Mouse (Mus musculus) neural tube, embryonic 14.5 days (tissue): ENCODE data around the gene Prom1. TPM values are rescaled to one million over a fixed set of nuclear protein-coding genes. Genes with fewer than 3 reads are reported as not detected.

Source experiments
- ATAC-seq: fragments of 200-750 bp; cut with Nextera tagmentation; 2 replicates; pipeline ENCODE4 v1.8.0; 2017; ENCODE audit warnings: low read depth, mild to moderate bottlenecking, moderate TSS enrichment, moderate library complexity
- H3K27ac ChIP-seq: fragments of 300-500 bp; sonication (generic); 2 replicates; pipeline ENCODE4 v1.5.1; 2014; ENCODE audit warnings: low read depth, mild to moderate bottlenecking, control low read depth, low read length, moderate library complexity, mixed read lengths
- H3K27me3 ChIP-seq: fragments of 300-500 bp; sonication (generic); 2 replicates; pipeline ENCODE4 v1.6.1; 2014; ENCODE audit warnings: low read length; ENCODE audit not compliant: control insufficient read depth, insufficient read depth
- H3K36me3 ChIP-seq: fragments of 300-500 bp; sonication (generic); 2 replicates; pipeline ENCODE4 v1.6.1; 2014; ENCODE audit warnings: low read length, mixed read lengths; ENCODE audit not compliant: control insufficient read depth, insufficient read depth
- H3K4me1 ChIP-seq: fragments of 300-500 bp; sonication (generic); 2 replicates; pipeline ENCODE4 v1.6.1; 2014; ENCODE audit warnings: low read length; ENCODE audit not compliant: control insufficient read depth, insufficient read depth
- H3K4me2 ChIP-seq: fragments of 300-500 bp; sonication (generic); 2 replicates; pipeline ENCODE4 v1.6.1; 2014; ENCODE audit warnings: mild to moderate bottlenecking, low read depth, low read length, control low read depth
- H3K4me3 ChIP-seq: fragments of 300-500 bp; sonication (generic); 2 replicates; pipeline ENCODE4 v1.5.1; 2014; ENCODE audit warnings: low read depth, low read length, control low read depth, mixed read lengths
- H3K9ac ChIP-seq: fragments of 300-500 bp; sonication (generic); replicated peaks from 2 replicates; pipeline ENCODE4 v1.6.1; 2014; ENCODE audit warnings: low read depth, mild to moderate bottlenecking, control low read depth, low read length, mixed read lengths
- H3K9me3 ChIP-seq: fragments of 300-500 bp; sonication (generic); 2 replicates; pipeline ENCODE4 v1.6.1; 2016; ENCODE audit warnings: low read length; ENCODE audit not compliant: control insufficient read depth
- WGBS: fragments of 180-500 bp; shearing (Covaris S2); extraction: QIAGEN DNeasy Blood & Tissue Kit; methylation state at CpG from one replicate; pipeline ENCODE4 v1.1.7; 2014; 5-methylcytosine and 5-hydroxymethylcytosine counted together
- polyA plus RNA-seq: library from polyadenylated mRNA; unstranded; fragments of >200 nt; fragmentation: Nextera tagmentation; extraction: Ambion mirVana; gene quantifications from 2 replicates; pipeline ENCODE4 v1.2.1, GENCODE M21; 2014

Prom1 gene
- polyA plus RNA-seq, 1 experiment from 2014 or later, result 30.2 TPM

DNA sequence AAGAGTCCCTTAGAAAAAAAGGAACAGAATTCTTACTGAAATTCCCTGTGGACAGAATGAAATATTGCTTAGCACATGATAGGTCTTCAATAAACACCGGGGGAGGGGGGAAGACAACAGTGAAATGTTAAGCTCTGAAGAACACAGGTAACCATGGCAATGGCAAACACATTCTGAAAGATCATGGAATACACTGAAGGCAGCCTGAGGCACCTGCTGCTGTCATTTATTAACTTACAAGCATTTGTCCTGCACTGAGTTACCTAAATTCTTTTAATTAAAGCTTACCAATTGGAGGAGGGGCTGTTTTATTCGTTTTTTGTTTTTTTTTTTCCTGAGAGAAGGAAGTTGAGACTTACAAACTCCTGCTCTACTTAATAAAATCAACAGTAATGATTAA is 7.3 kb upstream of the Prom1 start:
- Histone ChIP-seq H3K36me3 (no peaks in the 10 kb centered on the region), H3K27ac (no peak overlapping the region), H3K9ac (no peak overlapping the region), H3K4me1 (no peaks in the 10 kb centered on the region), H3K9me3 (no peaks in the 10 kb centered on the region), H3K4me2 (no peak overlapping the region), H3K4me3 (no peak overlapping the region), H3K27me3 (no peaks in the 10 kb centered on the region)
- ATAC-seq, result no peak
- WGBS, result 79% methylated on average over 2 of the region's 2 CpGs

DNA sequence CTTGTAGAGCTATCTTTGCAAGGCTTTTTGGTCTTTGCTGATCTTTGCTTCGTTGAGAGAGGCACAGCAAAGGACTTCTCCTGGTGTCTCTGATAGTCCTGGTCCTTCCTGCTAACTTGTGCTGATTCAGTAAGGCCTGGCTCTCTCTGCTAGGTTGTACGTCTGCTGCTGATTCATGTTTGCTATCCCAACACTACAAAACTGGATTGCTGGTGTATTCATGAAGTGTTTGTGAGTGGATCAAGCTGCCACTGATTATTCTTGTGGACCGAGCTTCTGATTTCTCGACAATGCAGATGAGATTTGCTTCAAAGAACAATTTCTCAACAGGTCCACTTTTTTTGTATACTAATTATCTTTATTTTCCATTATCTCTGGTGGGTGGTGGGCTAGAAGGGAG is 6.3 kb upstream of the Prom1 start:
- 92% methylated on average over 4 of the region's 4 CpGs for WGBS
- no peak overlapping the region for H3K4me3 ChIP-seq
- H3K27ac ChIP-seq, result no peak overlapping the region
- no peak overlapping the region for H3K4me2 ChIP-seq
- no peak for ATAC-seq
- H3K27me3 ChIP-seq, result no peaks in the 10 kb centered on the region
- H3K9me3 ChIP-seq, result no peaks in the 10 kb centered on the region; the same call in 1 of the 2 replicates
- H3K36me3 ChIP-seq, result no peaks in the 10 kb centered on the region
- no peaks in the 10 kb centered on the region for H3K4me1 ChIP-seq
- H3K9ac ChIP-seq, result no peak overlapping the region

DNA sequence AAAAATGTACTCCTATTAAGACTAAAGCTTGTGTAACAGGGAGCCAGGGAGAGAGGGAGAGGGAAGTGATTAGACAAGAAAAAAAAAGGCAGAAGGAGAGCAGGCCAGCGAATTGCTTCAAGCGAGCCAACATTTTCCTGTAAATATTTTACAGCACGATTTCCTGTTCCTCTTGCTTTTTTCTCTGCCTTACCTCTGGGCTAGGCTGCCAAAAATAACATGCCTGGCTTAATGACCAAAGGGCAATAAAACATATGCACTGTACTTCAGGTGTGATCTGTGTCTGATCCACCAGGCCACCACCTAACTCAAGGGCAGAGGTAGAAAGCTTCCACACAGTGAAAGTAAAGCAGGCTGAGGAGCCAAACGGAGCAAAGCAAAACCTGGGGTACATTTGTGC is 3.4 kb upstream of the Prom1 start:
- H3K36me3 ChIP-seq, result no peaks in the 10 kb centered on the region
- no peak for ATAC-seq
- H3K27ac ChIP-seq, result no peak overlapping the region
- peaks cover 2% of the 10 kb centered on the region; the same call in 1 of the 2 replicates for H3K4me1 ChIP-seq
- WGBS, result 76% methylated on average over 4 of the region's 4 CpGs
- no peak overlapping the region for H3K4me2 ChIP-seq
- H3K9me3 ChIP-seq, result no peaks in the 10 kb centered on the region; the same call in 1 of the 2 replicates
- no peaks in the 10 kb centered on the region for H3K27me3 ChIP-seq
- H3K4me3 ChIP-seq, result no peak overlapping the region
- no peak overlapping the region for H3K9ac ChIP-seq

DNA sequence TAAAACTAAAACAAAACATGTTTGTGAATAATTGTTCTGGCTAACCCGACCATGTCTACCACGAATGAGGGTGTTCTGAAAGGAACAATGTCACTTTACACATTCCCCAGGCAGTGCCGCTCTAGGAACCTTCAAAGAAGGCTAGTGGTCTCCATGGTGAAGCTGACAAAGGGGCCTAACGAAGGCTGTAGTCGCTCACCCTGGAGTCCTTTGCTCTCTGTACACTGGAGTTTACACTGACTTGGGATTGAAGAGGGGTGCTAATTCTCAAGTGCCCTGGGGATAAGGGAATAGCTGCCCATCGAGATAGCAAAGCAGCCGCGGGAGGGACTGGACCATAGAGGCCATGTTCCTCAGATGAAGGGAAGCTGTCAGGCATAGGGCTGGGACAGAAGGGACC is 2.9 kb upstream of the Prom1 start:
- Histone ChIP-seq H3K4me1 (peaks cover 6% of the 10 kb centered on the region; the same call in 1 of the 2 replicates), H3K27ac (no peak overlapping the region), H3K9ac (no peak overlapping the region), H3K4me2 (no peak overlapping the region), H3K27me3 (no peaks in the 10 kb centered on the region), H3K9me3 (no peaks in the 10 kb centered on the region; the same call in 1 of the 2 replicates), H3K36me3 (no peaks in the 10 kb centered on the region), H3K4me3 (no peak overlapping the region)
- 29% methylated on average over 8 of the region's 8 CpGs for WGBS
- ATAC-seq, result no peak

DNA sequence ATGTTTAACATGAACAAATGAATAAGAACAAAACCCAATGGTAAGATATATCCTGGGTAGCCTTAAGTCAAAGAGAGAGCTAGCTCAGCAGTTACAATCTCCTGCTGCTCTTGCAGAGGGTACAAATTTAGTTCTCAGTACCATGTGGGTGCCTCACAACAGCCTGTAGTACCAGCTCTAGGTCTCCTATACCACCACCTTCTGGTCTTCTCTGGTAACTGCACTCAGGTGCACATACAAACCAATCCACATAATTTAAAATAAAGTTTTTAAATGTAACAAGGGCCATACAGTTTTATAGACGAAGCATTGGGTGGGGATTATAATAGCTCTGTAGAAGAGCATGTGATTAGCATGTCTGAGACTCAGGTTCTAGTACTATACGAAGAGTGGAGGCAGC is 2.3 kb upstream of the Prom1 start:
- Histone ChIP-seq H3K4me1 (peaks cover 9% of the 10 kb centered on the region; the same call in 1 of the 2 replicates), H3K9ac (no peak overlapping the region), H3K27ac (no peak overlapping the region), H3K4me3 (no peak overlapping the region), H3K9me3 (no peaks in the 10 kb centered on the region; the same call in 1 of the 2 replicates), H3K4me2 (no peak overlapping the region), H3K36me3 (no peaks in the 10 kb centered on the region), H3K27me3 (no peaks in the 10 kb centered on the region)
- 78% methylated on average over 2 of the region's 2 CpGs for WGBS
- no peak for ATAC-seq

DNA sequence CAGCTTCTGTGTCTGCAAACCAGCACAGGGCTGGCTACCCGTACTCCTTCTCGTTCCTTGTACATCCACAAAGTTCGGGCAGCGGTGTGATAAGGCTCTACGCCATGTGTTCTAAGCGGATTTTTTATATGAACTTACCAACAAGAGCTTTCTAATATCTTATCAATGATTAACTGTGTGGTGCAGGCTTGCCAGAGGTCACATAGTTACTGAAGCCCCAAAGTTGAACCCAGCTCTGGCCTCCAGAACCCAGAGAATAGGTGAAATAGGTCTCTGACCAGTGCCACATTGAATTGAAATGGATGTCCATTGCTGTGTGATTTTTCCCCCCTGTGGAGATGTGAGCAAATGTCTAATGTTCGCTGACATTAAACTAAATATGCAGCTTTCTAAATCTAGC is 1.3 kb upstream of the Prom1 start:
- no peak for ATAC-seq
- Histone ChIP-seq H3K27ac (no peak overlapping the region), H3K4me3 (no peak overlapping the region), H3K9me3 (no peaks in the 10 kb centered on the region; the same call in 1 of the 2 replicates), H3K36me3 (no peaks in the 10 kb centered on the region), H3K9ac (no peak overlapping the region), H3K27me3 (no peaks in the 10 kb centered on the region), H3K4me1 (peaks cover 9% of the 10 kb centered on the region; the same call in 1 of the 2 replicates), H3K4me2 (no peak overlapping the region)
- WGBS, result 94% methylated on average over 7 of the region's 7 CpGs

DNA sequence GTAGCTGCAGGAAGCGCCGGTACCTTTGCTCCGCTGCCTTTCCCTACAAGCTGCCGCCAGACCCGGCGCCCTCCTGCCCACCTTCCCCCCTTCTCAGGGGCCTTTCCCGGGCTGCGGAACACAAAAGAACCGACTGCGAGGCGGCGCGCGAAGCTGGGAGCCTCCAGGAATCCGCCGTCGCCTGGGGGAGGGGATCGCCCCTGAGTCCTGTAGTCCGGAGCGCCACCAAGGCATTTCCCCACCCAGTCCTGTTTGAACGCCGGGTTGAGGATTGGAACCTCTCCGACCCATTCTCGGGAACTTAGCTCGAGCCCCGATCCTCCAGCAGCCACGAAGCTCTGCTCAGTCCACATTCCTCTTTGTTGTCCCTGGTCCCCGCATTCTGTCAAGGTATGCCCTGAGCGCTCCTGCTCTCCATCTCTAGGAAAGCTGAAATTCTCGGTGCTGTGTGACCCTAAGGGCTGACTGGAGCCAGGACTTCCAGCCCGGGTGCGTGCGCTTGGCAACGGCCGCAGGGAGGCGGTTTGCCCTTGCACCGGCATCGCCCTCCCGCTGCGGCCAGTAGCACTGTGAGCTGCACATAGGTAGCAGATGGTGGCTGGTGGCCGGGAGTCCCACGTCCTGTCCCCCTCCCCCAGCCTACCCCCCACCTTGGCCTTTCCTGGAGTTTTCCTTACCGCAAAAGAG is 1.1 kb downstream of the Prom1 start:
- WGBS, result under 1% methylated on average over 38 of the region's 43 CpGs
- peak; percentile 77 for ATAC-seq
- peak overlapping the region; percentile 74 for H3K4me3 ChIP-seq
- H3K9me3 ChIP-seq, result no peaks in the 10 kb centered on the region; the same call in 1 of the 2 replicates
- H3K27me3 ChIP-seq, result no peaks in the 10 kb centered on the region
- peak overlapping the region; percentile 86 for H3K9ac ChIP-seq
- H3K36me3 ChIP-seq, result no peaks in the 10 kb centered on the region
- H3K27ac ChIP-seq, result peak overlapping the region; percentile 64
- peaks cover 9% of the 10 kb centered on the region; the same call in 1 of the 2 replicates for H3K4me1 ChIP-seq
- H3K4me2 ChIP-seq, result peak overlapping the region; percentile 95

DNA sequence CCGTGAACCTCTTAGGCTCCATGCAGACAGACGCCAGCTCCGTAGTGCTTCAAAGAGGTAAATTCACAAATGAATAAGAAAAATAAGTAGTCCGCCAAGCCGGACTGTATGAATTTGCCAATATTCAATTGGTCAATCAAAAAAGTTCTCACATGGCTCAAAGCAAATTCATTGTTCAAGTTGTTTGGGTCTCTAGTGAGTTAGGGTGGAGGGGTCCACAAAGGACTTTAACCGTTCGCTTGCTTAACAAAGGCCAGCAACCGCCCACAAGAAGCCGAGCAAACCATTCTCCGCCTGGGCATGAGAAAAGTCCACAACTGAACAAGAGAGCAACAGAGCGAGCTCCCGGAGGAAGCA is 1.7 kb downstream of the Prom1 start:
- Histone ChIP-seq H3K4me2 (peak overlapping the region; percentile 95), H3K36me3 (no peaks in the 10 kb centered on the region), H3K27ac (peak overlapping the region; percentile 64), H3K9me3 (no peaks in the 10 kb centered on the region; the same call in 1 of the 2 replicates), H3K4me1 (peaks cover 9% of the 10 kb centered on the region; the same call in 1 of the 2 replicates), H3K4me3 (peak overlapping the region; percentile 74), H3K9ac (peak overlapping the region; percentile 86), H3K27me3 (no peaks in the 10 kb centered on the region)
- 2% methylated on average over 12 of the region's 12 CpGs for WGBS
- peak; percentile 40 for ATAC-seq

DNA sequence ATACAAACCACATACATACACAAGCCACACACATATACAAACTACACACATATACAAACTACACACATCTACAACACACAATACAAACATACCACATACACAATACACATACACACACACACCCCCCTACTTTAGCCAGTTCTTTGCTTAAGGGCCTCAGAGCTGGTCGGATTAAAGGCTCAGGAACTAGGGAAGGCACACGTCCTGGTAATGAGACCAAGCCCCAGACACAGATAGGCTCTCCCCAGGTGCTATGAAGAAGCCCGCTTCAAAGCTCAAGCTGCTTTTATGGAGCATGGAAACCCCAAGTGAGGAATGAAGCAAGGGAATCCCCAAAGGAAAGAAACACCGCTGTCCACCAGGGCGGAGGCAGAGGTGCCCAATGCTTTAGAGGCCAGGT is 4.8 kb downstream of the Prom1 start:
- H3K36me3 ChIP-seq, result no peaks in the 10 kb centered on the region
- no peaks in the 10 kb centered on the region for H3K27me3 ChIP-seq
- H3K9me3 ChIP-seq, result no peaks in the 10 kb centered on the region
- 80% methylated on average over 5 of the region's 5 CpGs for WGBS
- peaks cover 9% of the 10 kb centered on the region; the same call in 1 of the 2 replicates for H3K4me1 ChIP-seq
- no peak for ATAC-seq
- no peak overlapping the region for H3K4me3 ChIP-seq
- no peak overlapping the region for H3K4me2 ChIP-seq
- no peak overlapping the region for H3K27ac ChIP-seq
- H3K9ac ChIP-seq, result no peak overlapping the region
